Mouse (Mus musculus) granulocyte monocyte progenitor cell, adult 5-6 weeks (primary cell): Measurements from ENCODE around the gene Fank1. TPM values are rescaled to one million over a fixed set of nuclear protein-coding genes. Genes with fewer than 3 reads are reported as not detected.
"Not testable (repeated sequence)": the region's sequence is repeated elsewhere in the genome, so short reads cannot be mapped to it uniquely, and the experiment has no call there.

ENCODE experiments used
- ATAC-seq: replicated peaks from 2 replicates; pipeline ENCODE4 v1.8.0; 2016; ENCODE audit warnings: mild to moderate bottlenecking, moderate TSS enrichment, inconsistent platforms; ENCODE audit not compliant: poor library complexity, severe bottlenecking
- total RNA-seq, 2 experiments: library from RNA; stranded (forward) in 1 of 2; stranded (reverse) in 1 of 2; fragments of 200-712, 200-1000 nt in 1 of 2; fragments of >200 nt in 1 of 2; fragmentation: Nextera tagmentation in 1 of 2; gene quantifications; 2 replicates each; pipeline ENCODE4 v1.2.3; 2014 to 2017

Gene Fank1
- total RNA-seq, 2 experiments from 2014 or later = not detected

GRCm38 (mm10) chr7:133879761-133880160 is 103.1 kb downstream of the Fank1 start:
- no peak for ATAC-seq

- ATAC-seq = not testable (repeated sequence)
These were observed 108.2 kb downstream of the Fank1 start for GRCm38 (mm10) chr7:133884759-133885431.

- no peak for ATAC-seq
These were observed 112.6 kb downstream of the Fank1 start for GRCm38 (mm10) chr7:133888926-133889920.

GRCm38 (mm10) chr7:133889986-133890385 is 113.3 kb downstream of the Fank1 start:
- no peak for ATAC-seq

GRCm38 (mm10) chr7:133891298-133891697 is 114.6 kb downstream of the Fank1 start:
- no peak for ATAC-seq

GRCm38 (mm10) chr7:133891796-133892195 is 115.1 kb downstream of the Fank1 start:
- no peak for ATAC-seq

- no peak for ATAC-seq
These were observed 122.7 kb downstream of the Fank1 start for GRCm38 (mm10) chr7:133899391-133899790.

GRCm38 (mm10) chr7:133908966-133909365 is 132.3 kb downstream of the Fank1 start:
- no peak for ATAC-seq

GRCm38 (mm10) chr7:133909833-133910375 is 133.2 kb downstream of the Fank1 start:
- ATAC-seq = no peak

GRCm38 (mm10) chr7:133911881-133912280 is 135.2 kb downstream of the Fank1 start:
- ATAC-seq = no peak

- ATAC-seq = no peak
These were observed 139.6 kb downstream of the Fank1 start for GRCm38 (mm10) chr7:133916230-133916629.

- no peak for ATAC-seq
These were observed 142.6 kb downstream of the Fank1 start for GRCm38 (mm10) chr7:133919306-133919705.

- peak; percentile 68 for ATAC-seq
These were observed 143.3 kb downstream of the Fank1 start for GRCm38 (mm10) chr7:133919918-133920317.

GRCm38 (mm10) chr7:133920724-133921123 is 144.1 kb downstream of the Fank1 start:
- ATAC-seq = no peak

- no peak for ATAC-seq
These were observed 144.6 kb downstream of the Fank1 start for GRCm38 (mm10) chr7:133921291-133921690.

- no peak for ATAC-seq
These were observed 147.3 kb downstream of the Fank1 start for GRCm38 (mm10) chr7:133923994-133924393.

- ATAC-seq = no peak
These were observed 149.1 kb downstream of the Fank1 start for GRCm38 (mm10) chr7:133925771-133926170.

GRCm38 (mm10) chr7:133928981-133929380 is 152.3 kb downstream of the Fank1 start:
- no peak for ATAC-seq
